Mouse (Mus musculus) urinary bladder, postnatal 36 days (tissue): ENCODE data around the gene Gm28434.

Source experiments
- DNase-seq, 2 experiments: peaks; one replicate each; pipeline ENCODE4 v3.0.0; 2022; ENCODE audit warnings: low spot score in 2 of 2, mixed read lengths in 1 of 2

Gm28434 gene

GRCm38 (mm10) chr5:87969201-87969600 lies at the start of gene Gm28434, which contains the start of gene 2310003L06Rik:
TSS of gene Gm28434 (plus strand) at chr5:87969517.
TSS of gene 2310003L06Rik (plus strand) at chr5:87969459.
- DNase-seq = no peak

- DNase-seq = no peak
Observed at GRCm38 (mm10) chr5:87925372-87925771, 43.9 kb upstream of the Gm28434 start, which contains the start of gene Csn3. TSS of gene Csn3 (plus strand) at chr5:87925579.

GRCm38 (mm10) chr5:87931603-87932002 lies 37.7 kb upstream of the Gm28434 start:
- DNase-seq = no peak

GRCm38 (mm10) chr5:87940752-87941151 lies 28.6 kb upstream of the Gm28434 start:
- DNase-seq = no peak

- no peak for DNase-seq
Observed at GRCm38 (mm10) chr5:87942515-87942914, 26.8 kb upstream of the Gm28434 start.

GRCm38 (mm10) chr5:87951836-87952235 lies 17.5 kb upstream of the Gm28434 start:
- DNase-seq = no peak

GRCm38 (mm10) chr5:87979139-87979538 lies 9.8 kb downstream of the Gm28434 start, which contains the start of gene Cabs1:
TSS of gene Cabs1 (plus strand) at chr5:87979439.
- no peak for DNase-seq

- no peak for DNase-seq
Observed at GRCm38 (mm10) chr5:87982468-87983214, 13.3 kb downstream of the Gm28434 start.

GRCm38 (mm10) chr5:88002249-88002648 lies 32.9 kb downstream of the Gm28434 start, which contains the start of gene Smr3a:
TSS of gene Smr3a (plus strand) at chr5:88002549.
- no peak for DNase-seq

- no peak for DNase-seq
Observed at GRCm38 (mm10) chr5:88005241-88005640, 35.9 kb downstream of the Gm28434 start.
